Mouse (Mus musculus) testis, adult 2 months (tissue): Measurements from ENCODE around the gene Slc11a2.

Source experiments
- CTCF ChIP-seq: fragments of 200-500 bp; IDR thresholded peaks from 2 replicates; pipeline ENCODE4 v1.5.1; 2012; ENCODE audit warnings: low read depth, mild to moderate bottlenecking, inconsistent platforms, low read length, moderate library complexity; ENCODE audit not compliant: control insufficient read depth, insufficient read depth, insufficient replicate concordance
- POLR2A ChIP-seq: fragments of 200-500 bp; IDR thresholded peaks from 2 replicates; pipeline ENCODE4 v1.6.1; 2012; ENCODE audit warnings: low read depth, mild to moderate bottlenecking, inconsistent platforms, low read length, moderate library complexity; ENCODE audit not compliant: control insufficient read depth

DNA sequence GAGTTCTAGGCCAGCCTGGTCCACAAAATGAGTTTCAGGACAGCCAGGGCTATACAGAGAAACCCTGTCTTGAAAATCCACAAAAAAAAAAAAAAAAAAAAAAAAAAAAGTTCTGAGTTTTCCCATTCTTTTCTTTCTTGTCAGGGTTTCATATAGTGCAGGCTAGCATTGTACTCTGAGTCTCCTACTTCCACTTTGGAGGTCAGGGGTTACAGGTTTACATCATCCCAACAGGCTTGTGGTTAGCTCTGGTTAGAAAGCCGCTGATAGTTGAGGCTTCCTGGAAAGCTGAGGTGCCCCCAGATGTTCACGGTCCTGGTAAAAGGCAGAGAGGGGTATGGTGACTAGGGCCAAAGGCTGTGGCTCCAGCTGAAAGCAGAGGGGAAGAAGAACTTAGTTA, 22.0 kb upstream of the Slc11a2 start:
- no peak for TF ChIP-seq CTCF
- no peak for TF ChIP-seq POLR2A
